Mouse (Mus musculus): ENCODE data around the gene Clec9a. TPM values are rescaled to one million over a fixed set of nuclear protein-coding genes. Genes with fewer than 3 reads are reported as not detected.
A peak's percentile ranks its signal among the peaks of the same experiment; 100 is the strongest.

Clec9a gene
- total and polyA plus RNA-seq, 3 experiments, result not detected

DNA sequence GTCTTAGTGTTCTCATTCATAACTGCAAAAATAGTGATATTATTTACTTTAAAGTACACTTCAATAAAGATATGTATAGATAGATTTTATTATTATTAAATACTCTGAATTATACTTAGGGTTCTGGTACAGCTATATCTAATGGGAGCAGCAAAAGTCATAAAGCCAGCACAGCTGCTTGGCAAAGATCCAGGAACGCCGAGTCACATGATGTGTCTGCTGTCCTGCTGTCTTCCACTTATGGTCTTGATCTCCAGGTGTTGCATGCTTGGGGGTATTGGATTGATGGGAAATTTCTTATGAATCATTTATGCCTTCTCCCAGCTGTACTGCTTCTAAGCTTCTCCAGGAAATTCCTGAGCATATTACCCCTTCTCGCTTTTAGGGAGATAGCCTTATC, 25.2 kb upstream of the Clec9a start:
- Histone ChIP-seq H3K4me3 (ENCODE audit: control insufficient read depth in 1 of 2, insufficient read depth in 1 of 2, low read depth in 2 of 2, low read length in 2 of 2) (no peak overlapping the region), H3K27ac (ENCODE audit: control insufficient read depth, low read depth, low read length) (no peak overlapping the region), H3K9ac (ENCODE audit: control insufficient read depth, low read depth, low read length, poor library complexity, severe bottlenecking) (no peak overlapping the region), H3K27me3 (ENCODE audit: control insufficient read depth in 1 of 2, insufficient read depth in 2 of 2, low read length in 2 of 2) (no peaks in the 10 kb centered on the region; a peak in 1 of 4 replicates), H3K79me2 (ENCODE audit: control insufficient read depth, insufficient read depth, low read length, poor library complexity) (no peaks in the 10 kb centered on the region), H3K4me1 (ENCODE audit: control insufficient read depth in 1 of 2, insufficient read depth in 2 of 2, low read length in 2 of 2) (no peaks in the 10 kb centered on the region), H3K36me3 (ENCODE audit: control insufficient read depth in 1 of 2, insufficient read depth in 2 of 2, low read length in 2 of 2) (no peaks in the 10 kb centered on the region), H3K9me3 (replicated peaks; ENCODE audit: insufficient read depth, low read length) (no peaks in the 10 kb centered on the region)
- no peak for TF ChIP-seq MEF2A (IDR thresholded peaks at IDR 0.05; ENCODE audit: extremely low read depth, insufficient replicate concordance, low read depth, low read length, poor library complexity, severe bottlenecking)
- peak; percentile 48; the same call in 1 of the 2 replicates for TF ChIP-seq USF1 (IDR thresholded peaks at IDR 0.05; ENCODE audit: low read depth, low read length)
- DNase-seq (ENCODE audit: low read depth, low spot score), result no peak

- no peaks in the 10 kb centered on the region; a peak in 1 of 4 replicates for H3K27me3 ChIP-seq (ENCODE audit: control insufficient read depth in 1 of 2, insufficient read depth in 2 of 2, low read length in 2 of 2)
- H3K79me2 ChIP-seq (ENCODE audit: control insufficient read depth, insufficient read depth, low read length, poor library complexity), result no peaks in the 10 kb centered on the region
- no peak for DNase-seq (ENCODE audit: low read depth, low spot score)
- H3K9me3 ChIP-seq (replicated peaks; ENCODE audit: insufficient read depth, low read length), result no peaks in the 10 kb centered on the region
- no peaks in the 10 kb centered on the region for H3K4me1 ChIP-seq (ENCODE audit: control insufficient read depth in 1 of 2, insufficient read depth in 2 of 2, low read length in 2 of 2)
- H3K27ac ChIP-seq (ENCODE audit: control insufficient read depth, low read depth, low read length), result no peak overlapping the region
- no peak overlapping the region for H3K4me3 ChIP-seq (ENCODE audit: control insufficient read depth in 1 of 2, insufficient read depth in 1 of 2, low read depth in 2 of 2, low read length in 2 of 2)
- H3K9ac ChIP-seq (ENCODE audit: control insufficient read depth, low read depth, low read length, poor library complexity, severe bottlenecking), result no peak overlapping the region
- no peaks in the 10 kb centered on the region for H3K36me3 ChIP-seq (ENCODE audit: control insufficient read depth in 1 of 2, insufficient read depth in 2 of 2, low read length in 2 of 2)
- TF ChIP-seq UBTF (IDR thresholded peaks at IDR 0.05; ENCODE audit: borderline replicate concordance, insufficient read depth, low read depth, low read length) (no peak), MYB (IDR thresholded peaks at IDR 0.05; ENCODE audit: low read depth, low read length) (no peak), POLR2AphosphoS2 (IDR thresholded peaks at IDR 0.05; ENCODE audit: low read length) (no peak), BHLHE40 (IDR thresholded peaks at IDR 0.05; ENCODE audit: borderline replicate concordance, low read depth, low read length) (no peak)
Observed at GRCm38 (mm10) chr6:129385000-129385399, 23.7 kb upstream of the Clec9a start.

DNA sequence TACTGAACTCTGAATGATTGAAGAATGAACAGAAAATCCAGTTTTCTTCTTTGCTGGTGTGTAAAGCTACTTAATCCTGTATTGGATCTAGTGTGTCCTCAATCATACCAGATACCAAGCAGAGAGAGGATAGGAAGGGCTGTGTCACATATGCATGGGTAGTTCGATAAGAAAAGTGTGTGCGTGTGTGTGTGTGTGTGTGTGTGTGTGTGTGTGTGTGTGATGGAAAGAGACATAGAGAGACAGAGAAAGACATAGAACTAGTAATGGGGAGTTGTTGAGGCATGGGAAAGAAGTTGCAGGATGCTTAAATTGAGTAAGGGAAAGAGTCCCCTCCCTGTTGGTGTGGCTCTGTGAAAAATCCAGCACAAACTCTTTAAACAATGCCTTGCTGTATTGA, 22.9 kb upstream of the Clec9a start, which contains the start of gene Clec12b:
Gene Clec12b (minus strand): TSS at position 101 of the 400 bp plus-strand sequence.
- no peaks in the 10 kb centered on the region for H3K4me1 ChIP-seq (ENCODE audit: control insufficient read depth in 1 of 2, insufficient read depth in 2 of 2, low read length in 2 of 2)
- no peak within 1 kb of the TSS for H3K4me3 ChIP-seq (ENCODE audit: control insufficient read depth in 1 of 2, insufficient read depth in 1 of 2, low read depth in 2 of 2, low read length in 2 of 2)
- TF ChIP-seq E2F4 (IDR thresholded peaks at IDR 0.05; ENCODE audit: borderline replicate concordance, low read depth, low read length), result no peak
- no peak for TF ChIP-seq CHD1 (IDR thresholded peaks at IDR 0.05; ENCODE audit: low read depth, low read length)
- no peak for TF ChIP-seq TAL1 (IDR thresholded peaks at IDR 0.05; ENCODE audit: low read length)
- TF ChIP-seq ZNF384 (IDR thresholded peaks at IDR 0.05; ENCODE audit: low read depth, low read length), result no peak
- TF ChIP-seq POLR2AphosphoS2 (IDR thresholded peaks at IDR 0.05; ENCODE audit: low read length), result no peak
- TF ChIP-seq MYB (IDR thresholded peaks at IDR 0.05; ENCODE audit: low read depth, low read length), result no peak
- no peak for TF ChIP-seq EP300 (IDR thresholded peaks at IDR 0.05; ENCODE audit: low read depth in 1 of 2, low read length in 2 of 2)
- no peak for TF ChIP-seq TBP (IDR thresholded peaks at IDR 0.05; ENCODE audit: low read depth, low read length)
- TF ChIP-seq SIN3A (IDR thresholded peaks at IDR 0.05; ENCODE audit: low read length), result no peak
- TF ChIP-seq ELF1 (IDR thresholded peaks at IDR 0.05; ENCODE audit: low read depth, low read length), result no peak
- TF ChIP-seq UBTF (IDR thresholded peaks at IDR 0.05; ENCODE audit: borderline replicate concordance, insufficient read depth, low read depth, low read length), result no peak
- no peaks in the 10 kb centered on the region; a peak in 1 of 4 replicates for H3K27me3 ChIP-seq (ENCODE audit: control insufficient read depth in 1 of 2, insufficient read depth in 2 of 2, low read length in 2 of 2)
- H3K9ac ChIP-seq (ENCODE audit: control insufficient read depth, low read depth, low read length, poor library complexity, severe bottlenecking), result no peak within 1 kb of the TSS
- H3K79me2 ChIP-seq (ENCODE audit: control insufficient read depth, insufficient read depth, low read length, poor library complexity), result no peaks in the 10 kb centered on the region
- no peak within 1 kb of the TSS for H3K27ac ChIP-seq (ENCODE audit: control insufficient read depth, low read depth, low read length)
- H3K9me3 ChIP-seq (replicated peaks; ENCODE audit: insufficient read depth, low read length), result no peaks in the 10 kb centered on the region
- DNase-seq (ENCODE audit: low read depth, low spot score), result no peak
- no peaks in the 10 kb centered on the region for H3K36me3 ChIP-seq (ENCODE audit: control insufficient read depth in 1 of 2, insufficient read depth in 2 of 2, low read length in 2 of 2)
